Mouse (Mus musculus) ES-Bruce4 (cell line): ENCODE data around the gene Mpg.

Source experiments
- CTCF ChIP-seq: IDR thresholded peaks from one replicate; pipeline ENCODE4 v1.8.1; 2011; ENCODE audit warnings: low read depth, low read length
- EP300 ChIP-seq: IDR thresholded peaks from 2 replicates; pipeline ENCODE4 v1.6.1; 2011; ENCODE audit warnings: low read depth, low read length; ENCODE audit not compliant: insufficient read depth

DNA sequence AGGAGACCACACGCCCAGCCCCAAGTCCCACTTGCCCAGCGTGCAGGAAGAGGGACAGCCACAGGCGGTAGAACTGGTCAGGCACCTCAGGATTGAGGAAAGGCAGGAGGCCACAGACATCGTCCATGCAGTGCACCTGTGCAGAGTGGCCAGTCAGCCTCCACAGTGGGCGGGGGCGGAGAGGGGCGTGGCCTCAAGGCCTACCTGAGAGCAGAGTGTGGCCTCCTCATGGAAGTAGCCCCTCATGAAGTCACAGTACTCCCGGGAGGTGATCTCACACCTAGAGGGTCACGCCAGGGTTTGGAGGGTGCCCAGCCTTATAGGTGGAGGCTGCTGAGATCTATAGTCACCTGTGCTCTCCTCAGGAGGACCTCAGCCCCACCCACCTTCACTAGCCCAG, 15.7 kb upstream of the Mpg start:
- TF ChIP-seq EP300 (no peak), CTCF (no peak)
